Mouse (Mus musculus): ENCODE results near the gene Grin2b.
"Not testable (repeated sequence)": the region's sequence is repeated elsewhere in the genome, so short reads cannot be mapped to it uniquely, and the experiment has no call there.

The Grin2b gene

GRCm38 (mm10) chr6:135900410-135900809 is 272.9 kb downstream of the Grin2b start:
- no peak for DNase-seq (ENCODE audit: low spot score)

DNA sequence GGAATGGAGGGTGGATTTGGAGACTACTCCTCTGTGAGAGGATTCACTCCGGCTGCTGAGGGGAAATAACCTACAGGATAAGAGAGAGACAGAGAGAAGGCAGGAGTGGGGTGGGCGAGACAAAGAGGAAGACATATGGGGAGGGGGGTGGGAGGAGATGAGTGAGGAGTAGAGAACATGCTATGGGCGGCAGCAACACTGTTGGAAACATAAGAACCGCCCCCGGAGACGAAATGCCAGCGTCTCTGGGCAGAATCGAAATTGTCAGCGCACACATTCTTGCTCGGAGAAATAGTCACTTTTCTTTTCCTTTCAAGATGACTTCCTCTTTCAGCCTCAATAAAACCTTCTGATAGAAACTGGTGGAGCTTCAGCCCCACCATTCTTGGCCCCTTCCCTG is 274.1 kb downstream of the Grin2b start:
- no peak for DNase-seq (ENCODE audit: low spot score)

DNA sequence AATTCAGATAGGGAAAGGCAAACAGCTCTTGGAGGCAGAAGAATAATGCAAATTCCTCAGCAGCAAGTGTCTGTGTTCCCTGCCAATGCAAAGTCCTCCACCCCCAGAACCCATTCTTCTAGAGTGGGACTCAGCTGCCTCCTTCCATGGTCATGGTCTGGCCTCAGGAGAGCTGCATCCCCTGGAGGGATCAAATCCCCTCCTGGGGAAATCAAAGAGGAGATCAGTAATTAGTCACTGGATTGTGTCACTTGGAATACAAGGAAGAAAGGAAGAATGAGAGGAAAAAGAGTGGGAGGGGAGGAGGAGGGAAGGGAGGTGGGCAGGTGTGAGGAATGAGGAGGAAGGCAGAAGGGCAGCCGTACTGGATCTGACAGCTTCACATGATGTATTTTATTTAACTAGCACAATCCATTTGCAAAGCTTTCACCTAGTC is 278.5 kb downstream of the Grin2b start:
- DNase-seq (ENCODE audit: low spot score): no peak

DNA sequence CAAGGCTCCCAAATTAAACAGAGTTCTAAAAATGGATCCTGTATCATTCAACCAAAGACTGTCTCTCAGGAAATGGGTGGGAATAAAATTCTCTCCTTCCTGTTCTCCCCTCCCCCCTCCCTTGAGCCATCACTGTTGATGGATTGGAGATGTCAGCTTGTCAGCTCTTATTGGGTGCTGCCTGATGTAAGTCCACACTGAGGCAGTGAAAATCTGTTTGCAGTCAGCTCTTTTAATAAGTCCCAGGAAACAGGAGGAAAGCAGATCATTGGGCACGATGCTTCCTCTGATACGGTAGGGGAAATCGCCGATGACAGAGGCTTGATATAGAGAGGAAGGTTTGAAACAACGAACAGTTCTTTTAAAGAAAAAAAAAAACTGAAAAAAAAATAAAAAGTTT is 290.7 kb downstream of the Grin2b start:
- DNase-seq (ENCODE audit: low spot score): no peak

GRCm38 (mm10) chr6:135876163-135876726 is 297.1 kb downstream of the Grin2b start:
- DNase-seq (ENCODE audit: low spot score): no peak

GRCm38 (mm10) chr6:135874626-135875025 is 298.7 kb downstream of the Grin2b start:
- no peak for DNase-seq (ENCODE audit: low spot score)

DNA sequence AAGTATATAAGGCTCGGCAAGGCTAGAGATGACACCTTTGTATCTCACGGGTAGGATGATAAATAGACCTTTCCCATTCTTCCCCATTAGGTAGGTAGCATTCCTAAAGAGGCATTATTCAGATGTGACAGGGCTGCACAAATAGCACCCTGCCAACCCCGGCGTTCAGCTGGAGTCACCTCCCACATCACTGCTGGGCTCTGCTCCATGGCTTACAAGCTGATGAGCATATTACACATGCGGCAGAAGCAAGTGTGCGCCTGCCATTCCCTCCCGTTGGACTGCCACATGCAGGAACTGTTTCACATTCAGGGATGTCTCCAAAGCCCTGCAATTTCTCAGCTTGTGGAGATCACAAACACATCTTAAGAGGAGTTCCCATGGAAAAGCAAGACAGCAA is 307.5 kb downstream of the Grin2b start:
- no peak for DNase-seq (ENCODE audit: low spot score)

GRCm38 (mm10) chr6:135863965-135864364 is 309.3 kb downstream of the Grin2b start:
- no peak for DNase-seq (ENCODE audit: low spot score)

DNA sequence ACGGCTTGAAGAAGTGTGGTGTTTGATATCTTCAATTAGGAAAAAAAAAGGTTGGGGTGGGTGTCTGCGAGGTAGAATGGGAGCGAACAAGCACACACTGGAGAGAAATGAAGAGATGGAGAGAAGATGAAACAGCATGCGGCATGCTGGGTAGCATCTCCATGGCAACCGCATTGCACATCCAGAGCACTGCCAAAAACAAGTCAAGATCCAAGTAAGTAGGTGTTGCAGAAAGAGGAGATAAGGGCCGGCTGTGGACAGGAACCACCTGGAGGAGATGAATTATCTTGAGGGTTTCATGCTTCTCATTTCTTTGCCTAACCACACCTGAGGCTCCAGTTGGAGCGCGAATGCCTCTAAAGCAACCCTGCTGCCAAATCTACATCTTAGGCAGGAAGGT is 313.8 kb downstream of the Grin2b start:
- DNase-seq (ENCODE audit: low spot score): no peak

GRCm38 (mm10) chr6:135854173-135854591 is 319.1 kb downstream of the Grin2b start:
- no peak for DNase-seq (ENCODE audit: low spot score)

GRCm38 (mm10) chr6:135843755-135844154 is 329.6 kb downstream of the Grin2b start:
- DNase-seq (ENCODE audit: low spot score): no peak

DNA sequence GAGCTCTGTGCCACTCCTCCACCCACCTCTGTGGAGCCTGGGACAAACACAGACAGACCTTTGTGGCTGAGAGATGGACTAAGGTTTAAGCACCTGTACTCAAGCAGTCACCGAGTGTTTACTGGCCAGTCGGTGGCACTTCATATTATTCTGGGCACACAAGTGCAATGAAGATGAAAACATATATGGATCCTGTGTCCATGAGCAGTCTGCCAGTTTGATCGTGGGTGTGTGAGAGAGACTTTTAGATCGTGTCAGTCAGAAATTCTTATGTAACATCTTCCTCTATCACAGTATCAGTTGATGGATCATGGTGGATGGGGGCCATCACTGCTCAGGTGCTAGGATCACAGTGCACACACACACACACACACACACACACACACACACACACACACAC is 337.0 kb downstream of the Grin2b start:
- DNase-seq (ENCODE audit: low spot score): no peak

GRCm38 (mm10) chr6:135833542-135833941 is 339.8 kb downstream of the Grin2b start:
- DNase-seq (ENCODE audit: low spot score): no peak

DNA sequence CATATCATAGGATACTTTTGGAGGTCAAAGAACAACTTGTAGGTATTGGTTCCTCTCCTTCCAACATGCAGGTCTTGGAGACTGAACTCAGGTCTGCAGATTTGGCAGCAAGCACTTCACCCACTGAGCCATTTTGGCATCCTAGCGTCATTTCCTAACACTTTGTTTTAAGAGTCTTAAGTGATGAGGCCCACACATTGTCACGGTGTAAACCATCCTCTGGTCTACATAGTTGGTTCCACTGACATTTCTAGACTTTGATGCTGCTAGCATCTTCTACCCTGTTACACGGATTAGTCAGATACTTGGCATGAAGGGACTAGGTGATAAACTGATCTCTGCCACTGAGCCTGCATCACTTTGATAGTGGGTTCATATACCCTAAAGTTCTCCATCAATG is 341.3 kb downstream of the Grin2b start:
- DNase-seq (ENCODE audit: low spot score): no peak

GRCm38 (mm10) chr6:135831032-135831431 is 342.3 kb downstream of the Grin2b start:
- DNase-seq (ENCODE audit: low spot score): no peak

DNA sequence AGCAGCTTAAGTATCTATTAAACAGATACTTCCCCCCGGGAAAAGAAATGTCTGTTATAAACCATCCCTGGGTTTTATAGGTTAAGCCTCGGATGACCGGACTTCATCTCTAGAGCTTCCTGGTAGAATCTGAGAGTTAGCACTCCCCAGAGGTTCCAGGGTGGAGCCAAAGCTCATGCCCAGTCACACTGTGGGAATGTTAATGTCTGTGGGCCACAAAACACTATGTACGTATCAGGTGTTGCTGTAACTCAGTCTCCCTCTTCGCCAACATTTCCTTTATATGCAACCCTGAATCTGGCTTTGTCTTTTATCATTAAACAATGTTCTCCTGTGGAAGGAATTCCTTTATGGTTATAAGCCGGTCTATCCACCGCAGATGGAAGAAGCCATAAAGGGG is 343.9 kb downstream of the Grin2b start:
- DNase-seq (ENCODE audit: low spot score): no peak

DNA sequence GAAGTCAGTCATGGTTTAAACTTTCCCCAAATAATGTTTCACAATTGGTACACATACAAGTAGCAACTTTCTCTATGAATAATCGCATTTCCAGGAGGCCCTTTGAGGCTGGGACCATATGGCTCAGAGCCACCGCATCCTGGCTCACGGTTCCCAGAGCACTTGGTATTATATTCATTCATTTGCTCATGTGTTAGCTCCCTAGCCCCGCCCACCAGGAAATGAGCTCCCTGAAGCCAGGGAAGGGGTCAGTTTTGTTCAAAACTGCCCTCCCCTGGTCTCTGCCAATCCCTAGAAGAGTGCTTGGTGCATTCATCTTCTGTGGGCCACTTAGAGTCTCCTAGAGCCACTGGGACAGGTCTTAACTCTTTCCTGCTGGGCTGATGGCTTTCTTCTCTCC is 344.3 kb downstream of the Grin2b start:
- DNase-seq (ENCODE audit: low spot score): no peak

- peak; percentile 48 for DNase-seq (ENCODE audit: low spot score)
Measured at GRCm38 (mm10) chr6:135827942-135828341, 345.4 kb downstream of the Grin2b start.

- DNase-seq (ENCODE audit: low spot score): no peak
Measured at GRCm38 (mm10) chr6:135827317-135827716, 346.0 kb downstream of the Grin2b start.

DNA sequence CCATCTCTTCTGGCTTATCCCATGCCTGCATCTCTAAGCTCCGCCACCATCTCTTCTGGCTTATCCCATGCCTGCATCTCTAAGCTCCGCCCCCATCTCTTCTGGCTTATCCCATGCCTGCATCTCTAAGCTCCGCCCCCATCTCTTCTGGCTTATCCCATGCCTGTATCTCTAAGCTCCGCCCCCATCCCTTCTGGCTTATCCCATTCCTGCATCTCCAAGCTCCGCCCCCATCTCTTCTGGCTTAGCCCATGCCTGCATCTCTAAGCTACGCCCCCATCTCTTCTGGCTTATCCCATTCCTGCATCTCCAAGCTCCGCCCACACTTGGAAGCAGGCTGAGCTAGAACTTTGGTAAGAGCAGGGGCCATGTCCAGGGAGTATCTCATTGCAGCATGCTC is 346.5 kb downstream of the Grin2b start:
- DNase-seq (ENCODE audit: low spot score): not testable (repeated sequence)

- DNase-seq (ENCODE audit: low spot score): no peak
Measured at GRCm38 (mm10) chr6:135817391-135817790, 355.9 kb downstream of the Grin2b start.

- no peak for DNase-seq (ENCODE audit: low spot score)
Measured at GRCm38 (mm10) chr6:135813755-135814154, 359.6 kb downstream of the Grin2b start.

DNA sequence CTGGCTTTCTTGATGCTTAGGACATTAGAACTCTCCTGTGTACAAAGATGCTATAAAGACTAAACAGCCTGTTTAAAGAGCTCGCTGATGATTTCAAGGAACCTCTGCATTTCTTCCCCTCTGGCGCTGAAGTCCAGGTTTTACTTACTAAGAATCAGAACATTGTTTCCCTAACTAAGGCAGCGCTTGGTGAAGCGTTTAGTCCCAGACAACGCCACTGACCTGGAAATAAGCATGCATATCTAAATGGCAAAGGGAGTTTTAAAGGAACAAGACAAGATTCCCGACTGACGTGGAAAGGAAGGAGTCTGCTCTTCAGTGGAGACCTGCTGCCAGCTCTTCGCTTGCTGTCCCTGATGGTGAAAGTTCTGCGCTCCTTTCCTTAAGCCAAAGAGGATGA is 367.9 kb downstream of the Grin2b start:
- DNase-seq (ENCODE audit: low spot score): no peak

DNA sequence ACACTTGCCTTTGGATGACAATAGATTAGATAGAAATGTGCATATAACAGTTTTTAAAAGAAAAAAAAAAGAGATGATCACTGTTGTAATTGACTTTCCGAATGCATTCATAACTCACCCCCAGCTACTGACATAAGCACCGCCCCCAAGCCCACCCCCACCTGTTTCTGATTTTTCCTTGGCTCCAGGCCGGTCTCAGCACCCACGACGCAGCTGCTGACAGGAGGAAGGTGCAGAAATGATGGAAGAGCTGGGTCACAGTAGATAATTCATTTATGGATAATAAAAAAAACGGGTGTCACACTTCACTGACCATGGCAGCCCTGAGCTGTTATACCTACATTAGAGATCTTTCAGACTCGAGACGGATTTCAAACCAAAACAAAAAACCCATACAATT is 373.4 kb downstream of the Grin2b start:
- no peak for DNase-seq (ENCODE audit: low spot score)

Data from ovary, postnatal 14 days (tissue).